Mouse (Mus musculus) kidney, adult 2 months (tissue): ENCODE results near the gene Trim3. TPM values are rescaled to one million over a fixed set of nuclear protein-coding genes. Genes with fewer than 3 reads are reported as not detected.

ENCODE experiments used
- DNase-seq: peaks from one replicate; pipeline ENCODE4 v3.0.0; 2021
- H3K27ac ChIP-seq: fragments of 200-500 bp; 2 replicates; pipeline ENCODE4 v1.5.1; 2012; ENCODE audit warnings: low read depth, low read length, control low read depth, inconsistent platforms; ENCODE audit not compliant: insufficient read depth
- H3K27me3 ChIP-seq: fragments of 200-500 bp; replicated peaks from 2 replicates; pipeline ENCODE4 v1.6.1; 2012; ENCODE audit warnings: mild to moderate bottlenecking, moderate library complexity, low read length, inconsistent platforms; ENCODE audit not compliant: control insufficient read depth, insufficient read depth
- H3K36me3 ChIP-seq: fragments of 200-500 bp; 2 replicates; pipeline ENCODE4 v1.6.1; 2012; ENCODE audit warnings: mild to moderate bottlenecking, moderate library complexity, low read length, inconsistent platforms; ENCODE audit not compliant: control insufficient read depth, insufficient read depth
- H3K4me1 ChIP-seq: fragments of 200-500 bp; 2 replicates; pipeline ENCODE4 v1.6.1; 2011; ENCODE audit warnings: low read length; ENCODE audit not compliant: control insufficient read depth, insufficient read depth
- H3K4me3 ChIP-seq: fragments of 200-500 bp; 2 replicates; pipeline ENCODE4 v1.5.1; 2011; ENCODE audit warnings: mild to moderate bottlenecking, low read depth, low read length, control low read depth; ENCODE audit not compliant: insufficient read depth
- CTCF ChIP-seq: fragments of 200-500 bp; conservative IDR thresholded peaks from 2 replicates; pipeline ENCODE4 v1.5.1; 2011; ENCODE audit warnings: low read depth, mild to moderate bottlenecking, control low read depth, low read length, moderate library complexity, mixed read lengths; ENCODE audit not compliant: insufficient read depth, insufficient read length
- POLR2A ChIP-seq: fragments of 200-500 bp; IDR thresholded peaks from one replicate; pipeline ENCODE4 v1.6.1; 2011; ENCODE audit warnings: low read depth, low read length, control low read depth
- WGBS: fragments of 180-500 bp; shearing (Covaris S2); methylation state at CpG from one replicate; pipeline ENCODE4 v1.1.7; 2018; 5-methylcytosine and 5-hydroxymethylcytosine counted together
- polyA plus RNA-seq: library from polyadenylated mRNA; depleted of rRNA; stranded (reverse); fragments of >200 nt; gene quantifications from 2 replicates; pipeline ENCODE4 v1.2.3, GENCODE M21; 2012

Trim3 gene
- polyA plus RNA-seq, 1 experiment, result 43.9 TPM

GRCm38 (mm10) chr7:105639304-105639703 is 5.9 kb upstream of the Trim3 start:
- Histone ChIP-seq H3K27ac (no peak overlapping the region), H3K27me3 (no peaks in the 10 kb centered on the region), H3K4me3 (peak overlapping the region; percentile 82; the same call in 1 of the 2 replicates), H3K4me1 (no peaks in the 10 kb centered on the region; the same call in 1 of the 2 replicates), H3K36me3 (no peaks in the 10 kb centered on the region)
- DNase-seq, result no peak
- 41% methylated on average over 9 of the region's 9 CpGs for WGBS
- no peak for TF ChIP-seq POLR2A
- no peak for TF ChIP-seq CTCF

- no peaks in the 10 kb centered on the region for H3K27me3 ChIP-seq
- WGBS, result 94% methylated on average over 6 of the region's 6 CpGs
- no peak for TF ChIP-seq CTCF
- TF ChIP-seq POLR2A, result no peak
- H3K4me1 ChIP-seq, result no peaks in the 10 kb centered on the region; the same call in 1 of the 2 replicates
- no peak for DNase-seq
- no peaks in the 10 kb centered on the region for H3K36me3 ChIP-seq
- H3K4me3 ChIP-seq, result no peak overlapping the region
- H3K27ac ChIP-seq, result no peak overlapping the region
Measured at GRCm38 (mm10) chr7:105638776-105639175, 5.4 kb upstream of the Trim3 start.

- no peak for DNase-seq
- no peak overlapping the region for H3K27ac ChIP-seq
- 95% methylated on average over 2 of the region's 2 CpGs for WGBS
- H3K27me3 ChIP-seq, result no peaks in the 10 kb centered on the region
- H3K4me1 ChIP-seq, result peaks cover 6% of the 10 kb centered on the region; the same call in 1 of the 2 replicates
- no peaks in the 10 kb centered on the region for H3K36me3 ChIP-seq
- H3K4me3 ChIP-seq, result no peak overlapping the region
- TF ChIP-seq CTCF (no peak), POLR2A (no peak)
Measured at GRCm38 (mm10) chr7:105635726-105636125, 2.4 kb upstream of the Trim3 start.

GRCm38 (mm10) chr7:105634272-105634920 is 1.0 kb upstream of the Trim3 start:
- no peak for DNase-seq
- TF ChIP-seq POLR2A (no peak), CTCF (no peak)
- H3K27ac ChIP-seq, result no peak overlapping the region
- no peaks in the 10 kb centered on the region for H3K27me3 ChIP-seq
- H3K4me1 ChIP-seq, result peaks cover 6% of the 10 kb centered on the region; the same call in 1 of the 2 replicates
- H3K4me3 ChIP-seq, result no peak overlapping the region
- H3K36me3 ChIP-seq, result no peaks in the 10 kb centered on the region
- 66% methylated on average over 9 of the region's 9 CpGs for WGBS

- Histone ChIP-seq H3K4me3 (peak overlapping the region; percentile 56), H3K36me3 (no peaks in the 10 kb centered on the region), H3K27ac (peak overlapping the region; percentile 28), H3K27me3 (no peaks in the 10 kb centered on the region), H3K4me1 (peaks cover 11% of the 10 kb centered on the region)
- no peak for DNase-seq
- TF ChIP-seq POLR2A (no peak), CTCF (no peak)
- 5% methylated on average over 10 of the region's 10 CpGs for WGBS
Measured at GRCm38 (mm10) chr7:105633801-105634135, 397 bp upstream of the Trim3 start.

- H3K27me3 ChIP-seq, result no peaks in the 10 kb centered on the region
- no peak overlapping the region for H3K27ac ChIP-seq
- H3K4me3 ChIP-seq, result peak overlapping the region; percentile 91
- DNase-seq, result peak; percentile 25
- WGBS, result 7% methylated on average over 4 of the region's 4 CpGs
- no peaks in the 10 kb centered on the region for H3K36me3 ChIP-seq
- H3K4me1 ChIP-seq, result peaks cover 15% of the 10 kb centered on the region
- no peak for TF ChIP-seq POLR2A
- no peak for TF ChIP-seq CTCF
Measured at GRCm38 (mm10) chr7:105632551-105632972, 809 bp downstream of the Trim3 start.

GRCm38 (mm10) chr7:105628633-105629032 is 4.7 kb downstream of the Trim3 start:
- Histone ChIP-seq H3K36me3 (no peaks in the 10 kb centered on the region), H3K4me3 (no peak overlapping the region), H3K4me1 (peaks cover 15% of the 10 kb centered on the region), H3K27me3 (no peaks in the 10 kb centered on the region), H3K27ac (peak overlapping the region; percentile 54)
- peak; percentile 85 for DNase-seq
- TF ChIP-seq POLR2A, result no peak
- TF ChIP-seq CTCF, result no peak
- WGBS, result 23% methylated on average over 3 of the region's 3 CpGs
